Mouse (Mus musculus) heart, embryonic 16.5 days (tissue): ENCODE data around the gene Gm572. TPM values are rescaled to one million over a fixed set of nuclear protein-coding genes. Genes with fewer than 3 reads are reported as not detected.
A peak's percentile ranks its signal among the peaks of the same experiment; 100 is the strongest.

Source experiments
- ATAC-seq: fragments of 200-750 bp; cut with Nextera tagmentation; replicated peaks from 2 replicates; pipeline ENCODE4 v1.8.0; 2017; ENCODE audit warnings: moderate number of reproducible peaks; ENCODE audit not compliant: insufficient read depth, low FRiP score; ENCODE audit errors: extremely low read depth
- H3K27ac ChIP-seq: fragments of 300-500 bp; sonication (generic); 2 replicates; pipeline ENCODE4 v1.5.1; 2014; ENCODE audit warnings: mild to moderate bottlenecking, low read length, control low read depth, moderate library complexity
- H3K27me3 ChIP-seq: fragments of 300-500 bp; sonication (generic); 2 replicates; pipeline ENCODE4 v1.6.1; 2014; ENCODE audit warnings: low read length, mixed read lengths; ENCODE audit not compliant: control insufficient read depth, insufficient read depth
- H3K36me3 ChIP-seq: fragments of 300-500 bp; sonication (generic); 2 replicates; pipeline ENCODE4 v1.6.1; 2014; ENCODE audit not compliant: control insufficient read depth, insufficient read depth
- H3K4me1 ChIP-seq: fragments of 300-500 bp; sonication (generic); 2 replicates; pipeline ENCODE4 v1.6.1; 2014; ENCODE audit warnings: low read length, mixed read lengths; ENCODE audit not compliant: control insufficient read depth, insufficient read depth
- H3K4me2 ChIP-seq: fragments of 300-500 bp; sonication (generic); 2 replicates; pipeline ENCODE4 v1.6.1; 2014; ENCODE audit warnings: low read depth, mild to moderate bottlenecking, control low read depth, low read length
- H3K4me3 ChIP-seq: fragments of 300-500 bp; sonication (generic); 2 replicates; pipeline ENCODE4 v1.5.1; 2014; ENCODE audit warnings: mild to moderate bottlenecking, control low read depth, low read length
- H3K9ac ChIP-seq: fragments of 300-500 bp; sonication (generic); 2 replicates; pipeline ENCODE4 v1.6.1; 2014; ENCODE audit warnings: low read length, control low read depth
- H3K9me3 ChIP-seq: fragments of 300-500 bp; sonication (generic); replicated peaks from 2 replicates; pipeline ENCODE4 v1.6.1; 2016; ENCODE audit warnings: low read length; ENCODE audit not compliant: control insufficient read depth
- WGBS: fragments of 180-500 bp; shearing (Covaris S2); extraction: QIAGEN DNeasy Blood & Tissue Kit; methylation state at CpG from one replicate; pipeline ENCODE4 v1.1.7; 2014; 5-methylcytosine and 5-hydroxymethylcytosine counted together
- polyA plus RNA-seq: library from polyadenylated mRNA; unstranded; fragments of >200 nt; fragmentation: Nextera tagmentation; extraction: Ambion mirVana; gene quantifications from 2 replicates; pipeline ENCODE4 v1.2.1, GENCODE M21; 2015

Gene Gm572
- polyA plus RNA-seq, 1 experiment from 2014 or later = 0.11 TPM

DNA sequence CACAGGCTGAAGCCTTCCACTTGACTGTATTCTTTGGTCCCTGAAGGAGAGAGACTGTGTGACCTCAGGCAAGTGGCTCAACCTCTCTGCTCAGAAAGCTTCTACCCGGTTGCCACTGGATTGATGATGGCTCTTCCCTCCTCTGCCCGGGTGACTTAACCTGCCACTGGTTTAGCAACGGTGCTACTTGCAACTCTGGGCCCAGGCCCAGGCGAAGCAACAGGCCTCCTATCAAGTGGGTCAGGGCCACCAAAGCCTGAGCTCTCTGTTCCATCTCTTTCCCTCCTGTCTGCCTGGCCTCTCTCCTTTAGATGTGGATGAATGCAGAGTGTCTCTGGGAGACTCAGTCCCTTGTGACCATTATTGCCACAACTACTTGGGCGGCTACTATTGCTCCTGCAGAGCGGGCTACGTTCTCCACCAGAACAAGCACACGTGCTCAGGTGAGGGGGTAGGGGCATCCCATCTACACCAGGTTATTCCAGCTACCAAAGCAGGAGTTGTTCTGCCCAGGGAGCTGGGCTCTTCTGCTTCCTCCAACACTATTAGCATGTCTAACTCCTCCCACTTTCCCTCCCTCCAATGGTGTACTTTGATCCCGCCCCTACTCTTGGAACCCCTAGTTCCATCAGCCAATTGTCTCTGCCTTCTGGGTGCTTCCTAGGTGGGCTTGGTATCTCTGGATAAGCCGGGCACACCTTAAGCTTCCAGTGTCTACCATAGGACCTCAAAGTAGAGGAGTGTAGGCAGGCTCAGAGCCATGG is 39.6 kb upstream of the Gm572 start:
- no peak overlapping the region for H3K4me3 ChIP-seq
- ATAC-seq = no peak
- H3K4me1 ChIP-seq = peaks cover 5% of the 10 kb centered on the region; the same call in 1 of the 2 replicates
- no peaks in the 10 kb centered on the region for H3K27me3 ChIP-seq
- H3K9ac ChIP-seq = no peak overlapping the region
- peaks cover 4% of the 10 kb centered on the region; the same call in 1 of the 2 replicates for H3K36me3 ChIP-seq
- H3K9me3 ChIP-seq = no peaks in the 10 kb centered on the region
- H3K27ac ChIP-seq = no peak overlapping the region
- H3K4me2 ChIP-seq = no peak overlapping the region
- WGBS = 66% methylated on average over 10 of the region's 10 CpGs

DNA sequence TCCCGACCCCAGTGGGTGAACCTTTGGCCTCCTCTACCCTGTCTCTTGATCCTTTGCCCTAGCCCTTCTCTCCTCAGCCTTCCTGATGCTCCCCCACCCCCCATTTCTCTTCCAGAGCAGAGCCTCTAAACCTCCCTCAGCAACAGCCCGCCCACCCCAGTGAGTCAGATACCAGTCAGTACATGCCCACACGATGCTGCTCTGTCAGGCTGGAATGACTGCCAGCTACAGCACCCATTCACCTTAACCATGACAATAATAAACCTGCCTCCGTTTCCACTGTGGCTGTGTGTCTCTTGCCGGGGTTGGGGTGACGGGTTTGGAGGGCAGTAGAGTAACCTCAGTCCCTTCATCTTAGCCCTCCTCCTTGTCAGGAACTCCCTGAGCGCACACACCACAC is 39.0 kb upstream of the Gm572 start:
- no peak for ATAC-seq
- WGBS = 74% methylated on average over 7 of the region's 7 CpGs

DNA sequence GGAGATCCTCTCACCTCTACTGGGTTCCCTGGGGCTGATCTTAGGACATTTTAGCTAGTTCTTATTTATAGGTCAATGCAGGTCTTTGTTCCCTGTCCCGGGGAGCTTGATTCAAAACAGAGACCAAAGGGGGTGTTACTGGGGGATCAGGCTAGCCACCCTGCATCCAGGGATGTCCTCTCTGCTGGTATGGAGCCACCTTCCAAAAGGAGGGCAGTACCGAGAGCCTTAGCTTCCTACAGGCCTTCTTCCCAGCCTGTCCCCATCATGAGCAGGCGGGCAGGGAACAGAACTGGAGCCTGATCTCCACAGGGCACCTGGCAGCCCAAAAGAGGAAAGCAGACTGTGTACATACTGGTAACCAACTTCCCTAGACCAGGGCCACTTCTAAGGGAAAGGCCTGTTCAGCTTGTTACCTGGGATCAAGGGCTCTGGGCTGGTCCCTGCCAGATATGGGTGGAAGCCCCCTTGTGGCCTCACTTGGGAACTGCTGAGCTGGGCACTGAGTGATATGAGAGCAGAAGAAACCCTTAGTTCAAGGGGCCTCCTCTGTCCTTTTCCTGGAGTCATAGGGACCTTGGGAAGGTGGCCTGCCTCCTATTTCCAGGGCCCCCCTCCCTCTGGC is 38.5 kb upstream of the Gm572 start:
- Histone ChIP-seq H3K27ac (no peak overlapping the region), H3K4me1 (peaks cover 7% of the 10 kb centered on the region; the same call in 1 of the 2 replicates), H3K27me3 (no peaks in the 10 kb centered on the region), H3K9ac (no peak overlapping the region), H3K9me3 (no peaks in the 10 kb centered on the region), H3K4me2 (no peak overlapping the region), H3K36me3 (no peaks in the 10 kb centered on the region), H3K4me3 (no peak overlapping the region)
- ATAC-seq = no peak
- WGBS = 87% methylated on average over 3 of the region's 3 CpGs

More for the DNA sequence above, 39.0 kb upstream of the Gm572 start:
- Histone ChIP-seq H3K36me3 (no peaks in the 10 kb centered on the region), H3K4me2 (no peak overlapping the region), H3K9me3 (no peaks in the 10 kb centered on the region), H3K9ac (no peak overlapping the region), H3K4me1 (peaks cover 7% of the 10 kb centered on the region; the same call in 1 of the 2 replicates), H3K4me3 (no peak overlapping the region), H3K27ac (no peak overlapping the region), H3K27me3 (no peaks in the 10 kb centered on the region)

DNA sequence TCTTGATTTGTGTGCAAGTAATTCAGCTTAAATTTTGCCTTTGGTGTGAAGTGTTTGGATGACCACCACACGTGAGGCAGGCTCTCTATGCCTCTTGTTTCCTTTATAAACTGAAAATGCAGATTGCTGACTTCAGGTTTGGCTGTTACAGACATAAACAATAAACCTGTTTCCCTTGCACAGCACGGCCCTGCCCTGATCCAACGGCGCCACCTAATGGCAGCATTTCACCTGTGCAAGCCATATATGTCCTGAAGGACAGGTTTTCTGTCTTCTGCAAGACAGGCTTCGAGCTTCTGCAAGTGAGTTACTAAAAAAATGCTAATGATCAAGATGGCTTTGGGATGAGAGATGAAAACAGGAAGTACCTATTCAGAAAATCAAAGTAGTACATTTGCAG is 35.4 kb upstream of the Gm572 start:
- WGBS = 22% methylated on average over 5 of the region's 5 CpGs
- no peaks in the 10 kb centered on the region for H3K9me3 ChIP-seq
- H3K36me3 ChIP-seq = peaks cover 3% of the 10 kb centered on the region; the same call in 1 of the 2 replicates
- ATAC-seq = peak; percentile 66; the same call in 1 of the 2 replicates
- no peak overlapping the region for H3K27ac ChIP-seq
- H3K4me3 ChIP-seq = no peak overlapping the region
- H3K4me2 ChIP-seq = no peak overlapping the region
- H3K9ac ChIP-seq = no peak overlapping the region
- peaks cover 12% of the 10 kb centered on the region; the same call in 1 of the 2 replicates for H3K4me1 ChIP-seq
- H3K27me3 ChIP-seq = no peaks in the 10 kb centered on the region

DNA sequence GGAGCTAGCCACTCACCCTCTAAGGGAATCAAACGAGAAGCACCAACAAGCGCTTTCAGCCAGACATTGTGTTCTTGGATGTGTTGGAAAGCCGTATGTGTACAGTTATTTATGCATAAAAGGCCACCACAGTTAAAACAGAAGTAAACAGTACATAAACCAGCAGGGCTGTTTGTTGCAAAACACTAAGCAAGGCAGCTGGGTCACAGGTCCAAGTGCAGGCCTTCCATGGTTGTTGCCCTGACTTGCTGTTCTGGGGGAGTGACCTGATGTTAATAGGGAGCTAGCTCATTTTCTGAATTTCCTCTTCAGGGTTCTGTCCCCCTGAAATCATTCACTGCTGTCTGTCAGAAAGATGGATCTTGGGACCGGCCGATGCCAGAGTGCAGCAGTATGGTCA is 33.3 kb upstream of the Gm572 start:
- no peaks in the 10 kb centered on the region for H3K9me3 ChIP-seq
- no peak overlapping the region for H3K9ac ChIP-seq
- peaks cover 12% of the 10 kb centered on the region; the same call in 1 of the 2 replicates for H3K4me1 ChIP-seq
- peaks cover 11% of the 10 kb centered on the region for H3K36me3 ChIP-seq
- no peaks in the 10 kb centered on the region for H3K27me3 ChIP-seq
- ATAC-seq = no peak
- no peak overlapping the region for H3K4me3 ChIP-seq
- no peak overlapping the region for H3K27ac ChIP-seq
- 87% methylated on average over 5 of the region's 5 CpGs for WGBS
- no peak overlapping the region for H3K4me2 ChIP-seq

DNA sequence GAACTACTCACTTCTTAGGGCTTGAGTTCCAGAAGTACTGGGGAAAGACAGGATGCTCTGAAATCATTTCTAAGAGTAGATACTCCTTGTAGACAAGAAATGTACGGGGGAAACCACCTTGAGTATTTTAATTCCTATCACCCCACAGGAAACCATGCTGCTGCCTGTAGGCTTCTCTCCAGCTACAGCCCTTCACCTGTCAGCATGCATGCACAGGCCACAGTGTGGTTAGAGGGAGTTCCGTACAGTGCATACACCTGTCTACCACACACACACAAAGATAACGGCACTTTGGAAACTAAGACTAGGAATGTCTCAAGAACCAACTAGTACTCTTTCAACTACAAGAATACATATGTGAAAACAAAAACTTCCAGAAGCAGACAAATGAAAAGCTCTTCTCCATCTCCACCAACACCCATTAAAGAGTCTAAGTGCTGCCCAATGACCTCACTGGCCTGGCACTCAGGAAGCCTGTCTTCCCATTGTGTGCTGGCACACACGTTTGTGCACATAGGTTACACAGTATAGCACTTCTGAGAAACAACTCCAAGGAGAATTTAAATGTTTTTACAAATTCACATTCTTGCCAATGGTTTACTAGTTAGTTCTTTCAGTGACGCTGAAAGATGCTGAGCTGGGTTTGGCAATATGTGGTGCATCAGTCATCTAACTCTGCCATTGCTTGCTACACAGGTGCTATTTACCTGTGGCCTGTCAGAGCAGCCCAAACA is 32.3 kb upstream of the Gm572 start:
- Histone ChIP-seq H3K9ac (no peak overlapping the region), H3K4me3 (no peak overlapping the region), H3K4me1 (peaks cover 12% of the 10 kb centered on the region; the same call in 1 of the 2 replicates), H3K4me2 (no peak overlapping the region), H3K36me3 (peaks cover 20% of the 10 kb centered on the region), H3K27me3 (no peaks in the 10 kb centered on the region), H3K9me3 (no peaks in the 10 kb centered on the region), H3K27ac (no peak overlapping the region)
- no peak for ATAC-seq
- WGBS = 53% methylated on average over 5 of the region's 5 CpGs

DNA sequence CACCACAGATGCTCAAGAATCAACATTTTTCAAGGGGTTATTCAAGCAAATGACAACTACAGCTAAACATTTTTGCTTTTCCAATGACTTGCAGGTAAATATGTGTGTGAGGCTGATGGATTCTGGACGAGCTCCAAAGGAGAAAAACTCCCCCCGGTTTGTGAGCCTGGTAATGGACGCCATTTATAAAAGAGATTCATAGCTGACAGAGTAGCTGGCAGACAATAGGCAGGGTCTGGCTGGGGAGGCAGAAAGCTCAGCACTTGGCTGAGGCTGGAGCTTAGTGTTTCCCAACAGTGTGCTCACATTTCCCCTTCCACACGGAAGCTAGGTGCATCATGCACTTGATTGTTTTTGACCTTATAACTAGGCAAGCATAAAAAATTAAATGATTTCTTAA is 30.6 kb upstream of the Gm572 start:
- ATAC-seq = no peak
- Histone ChIP-seq H3K36me3 (peaks cover 28% of the 10 kb centered on the region), H3K4me2 (no peak overlapping the region), H3K9ac (no peak overlapping the region), H3K4me3 (no peak overlapping the region), H3K9me3 (no peaks in the 10 kb centered on the region), H3K27me3 (no peaks in the 10 kb centered on the region), H3K4me1 (peaks cover 12% of the 10 kb centered on the region; the same call in 1 of the 2 replicates), H3K27ac (no peak overlapping the region)
- 56% methylated on average over 4 of the region's 4 CpGs for WGBS

DNA sequence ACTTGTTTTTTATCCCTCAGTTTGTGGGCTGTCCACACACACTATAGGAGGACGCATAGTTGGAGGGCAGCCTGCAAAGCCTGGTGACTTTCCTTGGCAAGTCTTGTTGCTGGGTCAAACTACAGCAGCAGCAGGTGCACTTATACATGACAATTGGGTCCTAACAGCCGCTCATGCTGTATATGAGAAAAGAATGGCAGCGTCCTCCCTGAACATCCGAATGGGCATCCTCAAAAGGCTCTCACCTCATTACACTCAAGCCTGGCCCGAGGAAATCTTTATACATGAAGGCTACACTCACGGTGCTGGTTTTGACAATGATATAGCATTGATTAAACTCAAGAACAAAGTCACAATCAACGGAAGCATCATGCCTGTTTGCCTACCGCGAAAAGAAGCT is 29.4 kb upstream of the Gm572 start:
- H3K27me3 ChIP-seq = no peaks in the 10 kb centered on the region
- H3K27ac ChIP-seq = no peak overlapping the region
- no peaks in the 10 kb centered on the region for H3K9me3 ChIP-seq
- H3K4me1 ChIP-seq = 0 out of 2 replicates have a peak, but pooled peaks cover 5% of the 10 kb centered on the region
- H3K4me2 ChIP-seq = no peak overlapping the region
- peaks cover 34% of the 10 kb centered on the region for H3K36me3 ChIP-seq
- no peak overlapping the region for H3K9ac ChIP-seq
- WGBS = 84% methylated on average over 9 of the region's 9 CpGs
- ATAC-seq = no peak
- no peak overlapping the region for H3K4me3 ChIP-seq

DNA sequence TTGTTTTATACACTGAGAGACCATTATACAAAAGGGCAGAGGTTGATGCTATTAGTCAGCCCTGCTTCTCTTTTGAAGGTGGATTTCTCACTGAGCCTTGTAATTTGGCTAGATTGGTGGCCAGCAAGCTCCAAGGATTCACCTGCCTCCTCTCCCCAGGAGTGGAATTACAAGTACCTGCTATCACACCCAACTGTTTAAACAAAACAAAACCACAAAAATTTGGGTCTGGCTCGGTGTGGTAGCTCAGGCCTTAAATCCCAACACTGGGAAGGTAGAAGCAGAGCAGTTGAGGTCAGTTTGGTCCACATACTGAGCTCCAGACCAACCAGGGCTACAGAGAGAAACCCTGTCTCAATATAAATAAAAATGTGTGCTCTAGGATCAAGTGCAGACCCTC is 23.3 kb upstream of the Gm572 start:
- H3K36me3 ChIP-seq = peaks cover 79% of the 10 kb centered on the region
- no peaks in the 10 kb centered on the region for H3K27me3 ChIP-seq
- no peak overlapping the region for H3K4me3 ChIP-seq
- no peak overlapping the region for H3K27ac ChIP-seq
- H3K4me1 ChIP-seq = peaks cover 13% of the 10 kb centered on the region
- H3K9ac ChIP-seq = no peak overlapping the region
- ATAC-seq = no peak
- H3K9me3 ChIP-seq = no peaks in the 10 kb centered on the region
- H3K4me2 ChIP-seq = no peak overlapping the region
- WGBS = 94% methylated on average over 1 of the region's 1 CpGs
